Mouse (Mus musculus): ENCODE results near the gene Msh6. TPM values are rescaled to one million over a fixed set of nuclear protein-coding genes. Genes with fewer than 3 reads are reported as not detected.
"Not testable (repeated sequence)": the region's sequence is repeated elsewhere in the genome, so short reads cannot be mapped to it uniquely, and the experiment has no call there.

The Msh6 gene
- total and polyA plus RNA-seq, 3 experiments, result 126 to 167 (median 144) TPM

- Histone ChIP-seq H3K4me1 (ENCODE audit: control insufficient read depth in 1 of 2, insufficient read depth in 2 of 2, low read length in 2 of 2) (no peaks in the 10 kb centered on the region), H3K4me3 (ENCODE audit: control insufficient read depth in 1 of 2, insufficient read depth in 1 of 2, low read depth in 2 of 2, low read length in 2 of 2) (no peak overlapping the region), H3K79me2 (ENCODE audit: control insufficient read depth, insufficient read depth, low read length, poor library complexity) (no peaks in the 10 kb centered on the region), H3K36me3 (ENCODE audit: control insufficient read depth in 1 of 2, insufficient read depth in 2 of 2, low read length in 2 of 2) (no peaks in the 10 kb centered on the region), H3K9me3 (replicated peaks; ENCODE audit: insufficient read depth, low read length) (no peaks in the 10 kb centered on the region), H3K9ac (ENCODE audit: control insufficient read depth, low read depth, low read length, poor library complexity, severe bottlenecking) (no peak overlapping the region), H3K27ac (ENCODE audit: control insufficient read depth, low read depth, low read length) (no peak overlapping the region), H3K27me3 (ENCODE audit: control insufficient read depth in 1 of 2, insufficient read depth in 2 of 2, low read length in 2 of 2) (no peaks in the 10 kb centered on the region)
- DNase-seq (ENCODE audit: low read depth, low spot score), result no peak
- TF ChIP-seq MEF2A (IDR thresholded peaks at IDR 0.05; ENCODE audit: extremely low read depth, insufficient replicate concordance, low read depth, low read length, poor library complexity, severe bottlenecking) (no peak), GABPA (IDR thresholded peaks at IDR 0.05; ENCODE audit: low read depth, low read length) (no peak), USF2 (IDR thresholded peaks at IDR 0.05; ENCODE audit: borderline replicate concordance in 1 of 2, insufficient read depth in 1 of 2, low read depth in 1 of 2, low read length in 2 of 2) (no peak), TAL1 (IDR thresholded peaks at IDR 0.05; ENCODE audit: low read length) (no peak), ZNF384 (IDR thresholded peaks at IDR 0.05; ENCODE audit: low read depth, low read length) (no peak), USF1 (IDR thresholded peaks at IDR 0.05; ENCODE audit: low read depth, low read length) (no peak), NRF1 (IDR thresholded peaks at IDR 0.05; ENCODE audit: insufficient read depth, low read depth, low read length, poor library complexity, severe bottlenecking) (no peak), HCFC1 (IDR thresholded peaks at IDR 0.05; ENCODE audit: low read depth, low read length) (no peak), ZKSCAN1 (IDR thresholded peaks at IDR 0.05; ENCODE audit: low read depth, low read length) (no peak), ELF1 (IDR thresholded peaks at IDR 0.05; ENCODE audit: low read depth, low read length) (no peak), ZMIZ1 (IDR thresholded peaks at IDR 0.05; ENCODE audit: low read depth, low read length) (no peak), MXI1 (IDR thresholded peaks at IDR 0.05; ENCODE audit: low read depth, low read length) (no peak), MAZ (IDR thresholded peaks at IDR 0.05; ENCODE audit: low read depth, low read length) (no peak), CHD1 (IDR thresholded peaks at IDR 0.05; ENCODE audit: low read depth, low read length) (no peak), CHD2 (IDR thresholded peaks at IDR 0.05; ENCODE audit: low read length) (no peak), MYB (IDR thresholded peaks at IDR 0.05; ENCODE audit: low read depth, low read length) (no peak)
Observed at GRCm38 (mm10) chr17:87963081-87964075, 11.5 kb upstream of the Msh6 start.

DNA sequence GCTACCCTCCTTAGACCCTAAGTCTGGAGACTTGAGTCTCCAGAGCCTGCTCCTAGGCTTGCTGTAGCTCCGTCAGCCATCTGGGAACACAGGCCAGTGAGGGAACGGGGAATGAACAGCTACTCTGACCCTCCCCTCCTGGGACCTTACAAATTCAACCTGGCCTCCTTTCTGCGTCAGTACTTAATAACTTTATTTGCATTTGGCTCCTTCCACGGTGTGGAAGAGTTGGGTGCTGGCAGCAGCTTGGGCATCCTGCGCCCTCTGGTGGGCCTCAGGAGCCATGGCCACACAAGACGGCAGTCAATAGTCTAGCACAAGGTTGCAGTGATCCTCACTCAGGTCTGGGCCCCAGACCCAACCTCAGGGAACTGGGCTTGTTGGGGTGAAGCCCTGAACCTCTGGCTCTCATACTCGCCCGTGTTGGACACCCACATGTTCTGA, 6.4 kb upstream of the Msh6 start:
- DNase-seq (ENCODE audit: low read depth, low spot score); H3K36me3 ChIP-seq (ENCODE audit: control insufficient read depth in 1 of 2, insufficient read depth in 2 of 2, low read length in 2 of 2); H3K79me2 ChIP-seq (ENCODE audit: control insufficient read depth, insufficient read depth, low read length, poor library complexity); H3K9ac ChIP-seq (ENCODE audit: control insufficient read depth, low read depth, low read length, poor library complexity, severe bottlenecking); H3K27ac ChIP-seq (ENCODE audit: control insufficient read depth, low read depth, low read length); H3K27me3 ChIP-seq (ENCODE audit: control insufficient read depth in 1 of 2, insufficient read depth in 2 of 2, low read length in 2 of 2); H3K4me3 ChIP-seq (ENCODE audit: control insufficient read depth in 1 of 2, insufficient read depth in 1 of 2, low read depth in 2 of 2, low read length in 2 of 2); H3K4me1 ChIP-seq (ENCODE audit: control insufficient read depth in 1 of 2, insufficient read depth in 2 of 2, low read length in 2 of 2); H3K9me3 ChIP-seq (replicated peaks; ENCODE audit: insufficient read depth, low read length): not testable (repeated sequence)

Measured in MEL (cell line).